Mouse (Mus musculus) heart, adult 2 months (tissue): Measurements from ENCODE around the gene Orc2.

Experiments
- CTCF ChIP-seq: fragments of 200-600 bp; IDR thresholded peaks from 2 replicates; pipeline ENCODE4 v1.8.1; 2022; ENCODE audit warnings: antibody characterized with exemption, mild to moderate bottlenecking, moderate library complexity
- POLR2A ChIP-seq: fragments of 200-500 bp; IDR thresholded peaks from 2 replicates; pipeline ENCODE4 v1.6.1; 2011; ENCODE audit warnings: mild to moderate bottlenecking, low read depth, low read length, control low read depth; ENCODE audit not compliant: insufficient read depth

DNA sequence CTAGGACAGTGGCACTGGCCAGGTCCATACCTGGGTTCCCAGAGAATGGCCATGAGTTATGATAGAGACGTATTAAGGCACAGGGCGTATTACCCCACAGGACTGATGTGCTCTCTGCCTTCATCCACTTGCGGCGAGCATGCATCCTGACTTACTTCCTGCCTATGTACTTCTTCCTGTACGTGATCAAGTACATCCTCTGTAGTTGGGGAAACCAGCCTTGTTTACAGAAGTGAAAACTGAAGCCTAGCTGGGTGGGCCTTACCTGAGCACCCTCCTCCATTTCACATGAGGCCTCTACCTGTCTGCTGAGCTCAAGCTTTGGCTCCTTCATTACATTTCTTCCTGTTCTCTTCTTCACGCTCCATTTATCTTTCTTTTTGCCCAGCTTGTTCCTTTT lies 50.6 kb downstream of the Orc2 start:
- no peak for TF ChIP-seq CTCF
- no peak for TF ChIP-seq POLR2A
